Mouse (Mus musculus) kidney, postnatal 4 days (tissue): ENCODE results near the gene Phf5a.
A peak's percentile ranks its signal among the peaks of the same experiment; 100 is the strongest.
"Not testable (repeated sequence)": the region's sequence is repeated elsewhere in the genome, so short reads cannot be mapped to it uniquely, and the experiment has no call there.

Source experiments
- DNase-seq, 2 experiments: peaks; one replicate each; pipeline ENCODE4 v3.0.0; 2021; ENCODE audit warnings: mixed read lengths in 2 of 2

Gene Phf5a

DNA sequence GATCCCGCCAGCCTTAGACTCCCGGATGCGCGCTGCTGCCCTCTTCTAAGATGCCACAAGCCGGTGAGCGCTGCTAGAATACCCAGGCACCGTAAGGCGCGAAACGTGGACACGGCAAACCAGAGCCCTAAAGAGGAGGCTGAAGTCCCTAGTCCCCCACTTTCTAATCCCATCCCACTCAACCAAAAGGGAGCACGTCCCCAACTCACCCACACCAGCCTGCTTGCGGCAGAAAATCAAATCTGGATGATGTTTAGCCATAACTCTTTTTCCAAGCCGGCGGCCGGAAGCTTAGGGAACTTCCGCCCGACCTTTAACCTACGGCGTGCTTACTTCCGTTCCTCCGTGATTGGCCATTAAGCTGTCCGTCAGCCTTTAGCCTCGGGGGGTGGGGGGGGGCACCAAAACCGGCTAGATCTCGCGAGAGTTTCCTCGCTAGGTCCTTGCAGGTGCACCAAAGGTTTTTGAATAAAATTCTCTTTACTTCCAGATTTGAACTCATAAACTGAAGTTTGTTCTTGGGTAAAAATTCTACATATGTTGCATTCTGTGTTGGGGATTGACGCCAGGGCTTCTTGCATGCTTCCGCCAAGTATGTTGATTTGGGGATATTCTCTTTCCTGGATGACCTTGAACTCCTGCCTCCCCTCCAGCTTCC, at the start of gene Phf5a:
Gene Phf5a, minus strand, starts transcription at position 308 of the 658 bp plus-strand sequence.
- peak; percentile 91 to 94 for DNase-seq

DNA sequence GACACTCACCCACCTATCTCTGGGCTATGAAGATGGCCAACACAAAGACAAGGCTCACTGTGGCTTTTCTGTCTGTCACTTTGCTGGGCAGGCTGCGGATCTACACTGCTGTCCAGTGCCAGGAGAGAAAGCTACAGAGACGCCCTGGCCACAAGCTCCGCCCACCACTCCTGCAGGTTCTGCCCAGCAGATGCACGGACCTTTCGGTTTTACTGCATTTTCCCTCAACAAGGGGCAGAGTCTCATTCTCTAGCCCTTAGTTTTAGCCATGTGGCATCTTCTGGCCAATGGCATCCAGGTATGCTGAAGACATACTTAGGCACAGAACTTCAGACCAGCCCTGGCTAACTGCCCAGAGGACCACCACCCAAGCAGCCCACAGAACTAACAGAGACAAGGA, 49.5 kb upstream of the Phf5a start:
- DNase-seq: no peak

DNA sequence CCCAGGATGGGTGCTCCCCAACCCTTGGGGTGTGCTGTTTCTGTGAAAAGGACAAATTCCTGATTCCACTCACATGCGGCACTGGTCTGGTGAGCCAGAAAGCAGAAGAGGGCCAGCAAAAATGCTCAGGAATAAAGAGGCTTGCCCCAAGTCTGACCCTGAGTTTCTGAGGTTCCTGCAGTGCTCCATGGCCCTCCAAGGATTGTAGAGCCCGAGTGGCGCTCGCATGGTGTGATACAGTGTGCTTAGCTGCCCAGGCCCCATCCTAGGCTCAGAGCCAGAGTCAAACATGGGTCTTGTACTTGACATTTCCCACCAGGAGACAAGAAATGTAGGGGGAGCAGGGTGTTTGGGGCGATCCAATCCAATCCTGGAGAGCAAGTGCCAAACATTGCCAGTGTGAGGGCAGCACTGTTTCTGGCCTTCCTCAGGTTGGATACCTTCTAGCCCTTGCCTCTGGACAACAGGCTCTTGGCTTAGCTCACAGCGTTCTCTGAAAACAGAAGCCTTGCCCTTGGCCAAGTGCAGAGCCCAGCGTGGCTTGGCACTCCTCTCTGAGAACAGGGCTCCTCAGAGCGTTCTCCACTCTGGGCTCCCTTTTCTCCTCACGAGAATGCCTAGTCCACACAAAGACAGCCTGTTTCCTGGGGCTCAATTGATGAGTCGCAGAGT, 49.0 kb upstream of the Phf5a start:
- DNase-seq: no peak

DNA sequence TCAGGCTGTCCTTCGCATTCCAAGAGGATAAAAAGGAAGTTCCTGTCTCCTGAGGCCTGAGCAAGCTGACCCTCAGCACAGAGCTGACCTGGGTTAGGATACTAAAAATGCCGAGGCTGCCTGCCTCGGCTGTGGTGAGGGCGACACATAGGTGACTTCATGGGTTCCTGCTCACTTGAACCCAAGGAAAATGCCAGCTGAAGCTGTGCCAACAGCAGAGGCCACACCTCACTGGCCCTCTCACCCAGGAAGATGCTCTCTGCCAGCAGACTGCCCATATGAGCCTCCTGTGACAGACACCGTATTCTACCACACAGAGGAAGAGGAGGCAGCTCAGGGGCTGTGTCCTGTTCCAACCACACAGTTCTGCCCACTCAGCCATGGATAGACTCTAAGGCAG, 47.4 kb upstream of the Phf5a start:
- DNase-seq: no peak

DNA sequence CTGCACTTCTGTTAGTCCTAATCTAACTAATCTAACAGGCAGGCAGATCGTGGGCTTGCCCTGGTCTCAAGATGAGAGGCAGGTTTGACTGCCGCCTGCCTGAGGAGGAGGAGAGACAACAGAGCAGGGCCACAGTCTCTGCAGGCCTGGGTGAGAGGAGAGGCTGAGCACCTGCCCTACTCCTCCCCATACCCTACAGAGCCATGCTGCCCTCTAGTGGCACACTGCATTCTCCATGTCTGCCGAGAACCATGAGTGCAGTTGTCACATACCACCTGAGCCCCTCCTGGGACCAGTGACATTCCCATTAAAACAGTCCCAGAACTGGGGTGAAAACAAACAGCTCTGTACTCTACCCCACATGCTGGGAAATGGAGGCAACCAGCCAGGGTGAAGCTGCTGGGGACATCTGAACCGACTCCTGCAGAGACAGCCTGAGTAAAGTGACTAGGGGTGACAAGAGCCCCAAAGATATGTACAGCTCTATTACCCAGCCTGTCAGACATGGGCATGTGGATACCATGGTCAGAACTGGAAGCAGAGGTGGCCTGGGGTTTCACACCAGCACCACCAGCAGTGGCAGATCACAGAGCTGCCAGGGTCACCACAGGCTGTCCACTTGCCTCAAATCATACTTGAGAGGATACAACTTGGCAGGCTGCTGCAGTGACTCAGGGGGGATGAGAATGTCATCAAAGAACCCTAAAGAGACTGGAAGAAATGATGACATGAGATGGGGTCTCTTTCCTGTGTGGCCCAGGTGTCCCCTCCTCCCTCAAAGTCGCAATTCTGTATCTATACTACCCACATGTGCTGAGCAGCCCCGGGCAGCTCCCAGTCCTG, 46.1 kb upstream of the Phf5a start:
- peak; percentile 87 for DNase-seq

DNA sequence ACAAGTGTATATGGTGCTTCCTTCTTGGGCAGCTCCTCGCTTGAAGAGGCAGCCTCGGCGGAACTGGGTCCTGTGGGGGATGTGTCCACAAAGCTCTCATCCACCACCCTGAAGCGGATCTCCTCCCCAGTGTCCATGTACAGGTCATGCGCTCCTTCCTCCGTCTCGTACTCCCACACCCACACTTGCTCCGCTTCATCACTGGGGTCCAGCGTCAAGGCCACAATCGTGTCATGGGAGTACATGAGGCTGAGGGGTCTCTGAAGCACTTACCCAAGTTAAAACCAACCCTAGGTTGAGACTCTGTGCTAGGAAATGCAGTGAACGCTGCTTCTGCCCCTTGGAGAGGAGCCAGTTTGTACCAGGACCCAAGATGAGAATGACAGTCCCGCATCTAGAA, 45.5 kb upstream of the Phf5a start:
- peak in 1 of 2 experiments; percentile 27 for DNase-seq

DNA sequence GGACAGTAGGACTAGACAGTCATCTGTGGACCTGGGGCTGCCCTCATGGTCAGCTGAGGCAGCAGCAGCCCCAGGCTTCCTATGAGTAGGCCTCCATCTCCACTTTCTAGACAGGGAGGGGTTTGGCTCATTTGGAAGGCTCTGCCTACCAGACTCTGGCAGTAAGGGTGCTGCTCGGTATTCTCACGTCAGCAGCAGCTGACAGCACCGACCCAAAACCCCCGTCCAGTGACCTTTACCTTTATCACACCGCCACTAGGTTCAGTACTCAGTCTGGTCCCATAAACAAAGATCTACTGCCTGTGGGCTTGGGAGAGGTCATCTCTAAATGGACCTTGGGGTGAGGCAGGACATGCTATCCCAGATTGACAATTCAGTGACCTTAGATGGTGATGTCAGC, 44.0 kb upstream of the Phf5a start:
- DNase-seq: no peak

DNA sequence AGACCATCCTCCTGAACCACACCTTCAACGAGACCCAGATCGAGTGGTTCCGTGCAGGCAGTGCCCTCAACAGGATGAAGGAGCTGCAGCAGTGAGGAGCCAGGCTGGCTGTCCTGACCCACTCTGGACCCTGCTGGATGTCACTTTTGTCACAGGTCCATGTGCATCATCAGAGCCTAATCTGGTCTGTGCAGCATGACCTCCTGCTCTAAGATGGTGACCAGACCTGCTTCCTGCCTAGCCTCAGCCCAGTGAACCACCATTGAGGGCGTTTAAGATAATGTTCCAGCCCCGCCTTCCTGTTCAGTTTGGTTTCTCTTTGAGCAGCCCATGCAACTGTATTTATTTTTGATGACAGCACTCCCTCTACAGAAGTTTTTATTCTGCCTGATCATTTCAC, 43.0 kb upstream of the Phf5a start:
- DNase-seq: no peak

DNA sequence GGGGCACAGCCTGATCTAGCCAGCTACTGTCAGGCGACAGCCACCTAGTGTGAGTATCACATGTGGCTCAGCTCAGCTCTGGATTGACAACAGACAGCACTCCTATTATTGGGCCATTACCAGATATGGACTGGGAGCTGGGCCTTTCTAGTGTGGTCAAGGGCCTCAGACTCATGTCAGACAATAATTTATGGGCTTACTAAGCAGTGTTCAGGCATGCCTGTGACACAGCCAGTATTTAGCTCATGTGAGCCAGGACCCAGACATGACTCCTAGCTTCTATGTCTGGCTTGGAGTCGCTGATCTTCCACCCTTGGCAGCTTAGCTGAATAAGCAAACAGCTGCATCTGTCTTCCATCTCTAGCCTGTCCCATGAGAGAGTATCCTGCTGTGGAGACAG, 40.8 kb upstream of the Phf5a start:
- peak; percentile 36 to 40 for DNase-seq

DNA sequence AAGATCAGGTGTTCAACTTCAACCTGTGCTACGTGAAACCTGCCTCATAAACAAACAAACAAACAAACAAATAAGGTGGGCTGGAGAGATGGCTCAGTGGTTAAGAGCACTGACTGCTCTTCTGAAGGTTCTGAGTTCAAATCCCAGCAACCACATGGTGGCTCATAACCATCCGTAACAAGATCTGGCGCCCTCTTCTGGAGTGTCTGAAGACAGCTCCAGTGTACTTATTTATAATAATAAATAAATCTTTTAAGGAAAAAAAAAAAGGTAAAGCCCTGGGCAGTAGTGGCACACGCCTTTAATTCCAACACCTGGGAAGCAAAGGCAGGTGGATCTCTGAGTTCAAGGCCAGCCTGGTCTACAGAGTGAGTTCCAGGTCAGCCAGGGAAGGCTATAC, 37.1 kb upstream of the Phf5a start:
- not testable (repeated sequence) for DNase-seq

DNA sequence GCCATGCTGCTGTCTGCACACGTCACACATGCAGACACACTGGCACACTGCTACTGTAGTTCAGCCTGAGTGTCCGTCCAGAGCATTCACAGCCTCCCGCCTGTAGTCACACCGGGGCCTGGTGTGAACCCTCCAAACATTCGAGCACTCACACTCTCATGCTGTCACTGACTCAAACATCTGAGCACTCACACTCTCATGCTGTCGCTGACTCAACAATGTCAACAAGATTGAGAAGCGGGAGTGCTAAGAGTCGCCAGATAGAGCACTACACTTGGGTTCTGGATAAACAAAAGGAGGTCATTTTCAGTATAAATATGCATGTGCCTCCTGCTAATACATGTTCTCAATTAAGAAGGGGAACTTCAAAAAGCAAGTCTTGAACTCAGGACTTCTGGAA, 36.2 kb upstream of the Phf5a start:
- DNase-seq: no peak

DNA sequence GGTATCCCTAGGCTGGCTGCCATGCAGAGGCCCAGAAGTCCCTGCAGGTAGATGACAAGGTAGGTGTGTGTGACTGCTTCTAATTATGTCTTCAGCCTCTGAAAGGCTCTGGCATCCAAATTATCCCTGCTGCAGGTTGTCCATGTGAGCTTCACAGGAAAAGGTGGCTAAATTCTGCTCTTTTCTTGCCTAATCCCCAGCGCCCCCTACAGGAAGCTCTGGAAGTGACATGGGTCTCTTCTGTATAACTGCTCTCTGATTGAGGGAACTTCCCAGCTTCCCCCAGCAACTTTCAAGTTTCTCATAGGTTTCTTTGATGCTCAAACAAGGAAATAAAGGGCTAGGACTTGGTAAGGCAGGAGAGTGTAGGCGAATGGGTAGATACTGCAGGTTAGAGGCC, 33.2 kb upstream of the Phf5a start:
- peak; percentile 90 for DNase-seq

DNA sequence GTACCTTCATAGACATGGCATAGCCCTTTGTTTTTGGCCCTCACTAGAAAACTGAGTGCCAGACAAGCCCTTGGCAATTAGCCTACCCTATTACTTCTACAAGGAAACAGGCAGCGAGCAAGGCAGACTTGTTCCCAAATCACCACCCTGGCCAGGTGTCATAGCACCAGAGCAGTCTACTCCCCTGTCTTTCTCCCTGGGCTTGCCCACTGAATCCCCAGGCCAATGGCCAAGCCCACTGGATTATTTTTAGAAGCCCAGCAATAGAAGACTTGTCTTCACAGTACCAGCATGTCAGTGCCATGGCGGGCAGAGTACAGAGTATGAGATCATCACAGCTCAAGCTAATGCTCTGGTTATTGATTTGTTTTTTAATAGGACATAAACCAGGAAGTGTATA, 27.0 kb upstream of the Phf5a start:
- DNase-seq: no peak

DNA sequence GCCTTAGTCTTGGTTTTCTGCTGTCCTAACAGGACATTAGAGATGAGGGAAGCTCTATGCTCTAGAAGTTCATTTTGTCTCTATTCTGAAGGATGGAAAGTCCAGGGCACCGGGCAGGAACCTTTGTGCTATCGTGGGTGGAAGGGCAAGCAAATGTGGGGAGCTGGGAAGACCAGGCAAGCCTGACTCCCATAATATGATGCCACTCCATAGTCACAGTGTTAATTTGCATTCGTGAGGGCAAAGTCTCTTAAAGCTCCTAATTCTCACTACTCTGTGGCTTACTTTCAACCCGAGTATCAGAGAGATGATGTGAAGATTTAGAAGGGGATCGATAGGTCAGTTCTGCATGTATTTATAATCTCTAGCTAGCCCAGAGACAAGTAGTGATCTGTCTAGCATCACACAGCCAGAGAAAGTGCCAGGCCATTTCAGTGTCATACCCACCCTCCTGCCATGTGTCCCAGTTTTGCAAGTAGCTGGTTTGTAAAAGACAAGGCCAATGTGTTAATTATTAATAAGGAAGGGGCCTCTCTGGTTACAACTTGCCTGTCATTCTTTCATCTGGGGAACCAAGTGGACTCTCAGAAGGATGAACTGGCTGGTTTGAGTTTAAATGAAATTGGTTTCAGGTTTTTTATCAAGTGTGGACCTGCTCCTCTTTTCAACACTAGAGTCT, 26.0 kb upstream of the Phf5a start:
- no peak for DNase-seq

DNA sequence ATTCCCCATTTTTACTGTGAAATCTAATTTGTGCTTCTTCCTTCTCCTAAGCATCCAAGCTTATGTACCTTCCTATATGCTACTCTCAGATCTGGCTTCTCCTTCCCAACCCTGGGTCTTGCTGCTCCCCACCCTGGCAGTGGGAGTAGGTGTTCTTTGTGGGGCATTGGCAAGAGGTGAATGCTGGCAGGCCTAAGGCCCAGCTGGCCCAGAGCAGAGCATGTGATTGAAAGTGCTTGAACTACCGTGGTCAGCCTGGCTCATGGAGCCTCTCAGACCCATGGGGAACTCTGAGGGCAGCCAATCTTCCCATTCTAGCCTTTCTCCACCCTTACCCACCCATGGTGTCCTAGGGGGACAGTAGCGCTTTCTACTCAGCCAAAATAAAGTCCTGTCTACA, 24.7 kb upstream of the Phf5a start:
- DNase-seq: no peak

DNA sequence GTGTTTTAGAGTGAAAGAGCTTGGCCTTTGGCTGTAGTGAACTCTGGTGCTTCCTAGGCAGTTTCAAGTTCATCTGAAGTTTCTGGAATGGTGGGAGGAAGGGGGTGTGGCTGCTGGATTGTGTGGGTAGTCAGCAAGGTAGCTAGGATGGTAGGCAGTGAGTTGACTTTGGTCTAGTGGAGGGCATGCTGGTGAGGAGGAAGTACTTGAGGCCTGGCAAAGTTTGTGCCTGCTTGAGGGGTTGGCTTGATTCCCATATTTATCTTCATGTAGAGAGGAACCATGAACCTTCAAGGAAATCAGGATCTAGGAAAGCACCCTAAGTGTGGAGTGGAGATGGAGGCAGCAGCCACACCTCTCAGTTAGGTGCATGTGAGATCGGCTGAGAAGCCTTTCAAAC, 22.3 kb upstream of the Phf5a start:
- no peak for DNase-seq

DNA sequence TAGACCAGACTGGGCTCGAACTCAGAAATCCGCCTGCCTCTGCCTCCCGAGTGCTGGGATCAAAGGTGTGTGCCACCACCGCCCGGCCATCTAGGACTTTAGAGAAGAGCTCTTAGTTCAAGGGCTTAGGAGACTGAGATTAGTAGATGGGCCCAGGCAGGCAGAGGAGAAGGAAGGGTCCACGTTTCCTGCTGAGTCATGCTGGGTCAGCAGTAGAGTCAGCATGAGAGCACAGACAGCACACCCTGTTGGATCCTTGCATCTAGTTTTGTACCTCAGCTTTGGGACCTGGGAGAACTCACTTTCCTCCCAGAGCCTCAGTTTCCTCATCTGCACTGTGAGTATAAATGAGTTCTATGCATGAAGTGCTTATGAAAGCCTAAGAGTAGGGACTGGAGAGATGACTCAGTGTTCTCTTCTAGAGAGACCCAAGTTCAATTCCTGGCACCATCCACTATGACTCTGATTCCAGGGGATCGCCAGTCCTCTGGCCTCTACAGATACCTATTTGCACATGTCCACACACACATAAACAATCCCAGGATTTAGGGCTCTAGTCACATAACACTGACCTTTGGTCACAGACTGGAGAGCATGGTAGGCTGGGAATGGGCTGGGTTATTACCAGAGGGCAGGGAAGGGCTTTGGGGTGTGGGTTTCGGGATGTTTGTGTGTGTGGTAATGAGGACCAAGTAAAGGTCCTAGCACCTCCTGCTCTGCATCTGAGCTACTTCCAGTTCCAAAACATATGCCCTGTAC, 20.3 kb upstream of the Phf5a start:
- DNase-seq: no peak

DNA sequence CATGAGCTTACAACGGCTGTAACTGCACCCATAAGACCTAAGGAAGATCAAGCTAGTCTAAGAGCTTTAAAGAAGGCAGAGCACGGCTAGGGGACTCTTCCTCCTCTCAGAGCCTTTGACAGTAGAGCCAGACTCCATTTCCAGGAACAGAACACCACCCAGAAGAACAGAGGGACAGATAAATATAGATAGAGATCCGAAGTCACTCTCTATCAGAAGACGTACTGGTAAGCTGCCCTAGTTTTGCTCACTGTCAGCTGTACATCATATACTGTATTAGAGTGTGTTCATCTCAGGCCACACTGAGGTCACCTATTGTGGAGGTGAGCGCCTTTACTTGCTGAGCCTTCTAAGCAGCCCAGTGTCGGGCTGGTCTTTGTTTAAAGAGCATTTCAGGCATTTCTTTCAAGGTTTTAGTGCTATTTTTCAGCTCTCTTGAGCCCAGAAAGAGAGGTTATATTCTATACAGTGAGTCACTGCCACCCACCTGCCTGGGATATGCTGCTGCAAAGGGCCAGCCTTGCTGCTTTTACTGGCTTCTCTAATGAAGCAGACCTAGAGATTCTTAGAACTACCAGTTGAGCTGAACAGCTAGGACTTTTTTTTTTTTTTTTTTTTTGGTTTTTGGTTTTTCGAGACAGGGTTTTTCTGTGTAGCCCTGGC, 19.6 kb upstream of the Phf5a start:
- DNase-seq: no peak

DNA sequence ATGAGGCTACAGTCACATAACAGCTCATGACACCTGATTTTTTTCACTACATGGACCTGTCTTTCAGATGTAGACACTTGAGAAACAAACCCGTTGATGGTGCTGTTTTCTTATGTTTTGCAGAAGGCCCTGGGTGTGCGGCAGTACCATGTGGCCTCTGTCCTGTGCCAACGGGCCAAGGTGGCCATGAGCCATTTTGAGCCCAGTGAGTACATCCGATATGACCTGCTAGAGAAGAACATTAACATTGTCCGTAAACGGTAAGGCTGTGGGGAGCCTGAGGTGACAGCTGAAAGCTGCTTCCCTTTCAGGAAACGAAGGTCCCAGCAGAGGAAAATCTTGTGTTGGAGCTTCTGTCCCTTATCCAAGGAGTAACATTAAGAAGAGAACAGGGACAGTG, 17.5 kb upstream of the Phf5a start:
- DNase-seq: no peak

DNA sequence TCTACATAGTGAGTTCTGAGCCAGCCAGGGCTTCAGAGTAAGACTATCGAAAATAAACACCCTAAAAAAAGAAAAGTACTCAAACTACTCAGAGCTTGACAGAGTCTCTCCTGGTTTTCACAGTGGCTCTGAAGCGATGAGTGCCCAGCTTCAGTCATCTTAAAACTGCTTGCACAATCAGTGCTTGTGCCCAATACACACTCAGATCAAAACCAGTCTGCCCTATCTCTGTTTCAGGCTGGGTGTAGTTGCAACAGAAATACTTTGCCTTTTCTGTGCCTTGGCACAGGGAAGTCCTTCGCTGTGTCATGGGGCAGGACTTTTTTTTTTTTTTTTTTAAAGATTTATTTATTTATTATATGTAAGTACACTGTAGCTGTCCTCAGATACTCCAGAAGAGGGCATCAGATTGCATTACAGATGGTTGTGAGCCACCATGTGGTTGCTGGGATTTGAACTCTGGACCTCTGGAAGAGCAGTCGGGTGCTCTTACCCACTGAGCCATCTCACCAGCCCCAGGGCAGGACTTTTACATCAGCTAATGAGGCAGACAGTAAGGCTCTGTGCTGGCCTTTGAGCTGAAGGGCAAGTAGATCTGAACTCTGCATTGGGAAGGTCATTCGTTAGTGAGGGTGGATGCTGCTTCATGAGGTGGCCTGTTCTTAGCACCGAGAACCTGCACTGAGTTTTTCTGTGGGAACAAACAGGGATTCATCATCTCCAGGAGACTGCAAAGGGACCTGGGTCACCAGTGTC, 15.3 kb upstream of the Phf5a start:
- DNase-seq: no peak

DNA sequence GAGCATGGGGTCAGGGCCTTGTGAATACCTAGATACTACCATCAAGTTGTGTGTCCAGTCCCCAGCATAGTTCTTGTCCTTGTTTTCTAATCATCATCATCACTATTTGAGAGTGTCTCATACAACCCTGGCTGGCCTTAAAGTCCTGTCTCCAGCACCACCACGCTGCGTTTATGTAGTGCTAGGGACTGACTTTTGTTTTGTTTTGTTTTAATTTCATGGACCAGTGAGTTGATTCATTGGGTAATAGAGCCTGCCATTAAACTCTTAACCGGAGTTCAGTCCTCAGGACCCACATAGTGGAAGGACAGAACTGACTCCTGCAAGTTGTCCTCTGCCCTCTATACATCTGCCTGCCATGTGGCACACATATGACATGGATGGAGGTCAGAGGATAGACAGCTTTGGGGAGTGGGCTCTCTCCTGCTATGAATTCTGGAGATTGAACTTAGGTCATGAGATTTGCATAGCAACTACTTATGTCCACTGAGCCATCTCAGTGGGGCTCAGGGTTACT, 13.8 kb upstream of the Phf5a start:
- peak; percentile 30 to 33 for DNase-seq
